Mouse (Mus musculus): ENCODE measurements around the gene Dact3. TPM values are rescaled to one million over a fixed set of nuclear protein-coding genes. Genes with fewer than 3 reads are reported as not detected.

The Dact3 gene
- polyA plus RNA-seq (2015; fragmentation: Nextera tagmentation; extraction: Ambion mirVana): 2.1 and 2.2 TPM in 2 replicates

GRCm38 (mm10) chr7:16875310-16875325 lies at the start of gene Dact3:
Dact3 (plus strand) TSS chr7:16875317.
- no peaks in the 10 kb centered on the region for H3K36me3 ChIP-seq (ENCODE audit: control insufficient read depth, insufficient read depth, low read length)
- peak within 1 kb of the TSS; percentile 97 for H3K27ac ChIP-seq (ENCODE audit: low read length)
- H3K4me3 ChIP-seq (ENCODE audit: low read length): peak within 1 kb of the TSS; percentile 73
- peaks cover 17% of the 10 kb centered on the region for H3K4me1 ChIP-seq (replicated peaks; ENCODE audit: control insufficient read depth, insufficient read depth, low read length)
- 0% methylated on average over 1 of the region's 1 CpGs for WGBS
- H3K9ac ChIP-seq (ENCODE audit: low read length): peak within 1 kb of the TSS; percentile 79
- ATAC-seq (ENCODE audit: low read depth): no peak
- H3K4me2 ChIP-seq (ENCODE audit: low read depth, low read length): peak within 1 kb of the TSS; percentile 77
- no peaks in the 10 kb centered on the region for H3K9me3 ChIP-seq (ENCODE audit: control insufficient read depth, low read length)
- H3K27me3 ChIP-seq (ENCODE audit: control insufficient read depth, insufficient read depth, low read depth, low read length): no peaks in the 10 kb centered on the region; the same call in 1 of the 2 replicates

DNA sequence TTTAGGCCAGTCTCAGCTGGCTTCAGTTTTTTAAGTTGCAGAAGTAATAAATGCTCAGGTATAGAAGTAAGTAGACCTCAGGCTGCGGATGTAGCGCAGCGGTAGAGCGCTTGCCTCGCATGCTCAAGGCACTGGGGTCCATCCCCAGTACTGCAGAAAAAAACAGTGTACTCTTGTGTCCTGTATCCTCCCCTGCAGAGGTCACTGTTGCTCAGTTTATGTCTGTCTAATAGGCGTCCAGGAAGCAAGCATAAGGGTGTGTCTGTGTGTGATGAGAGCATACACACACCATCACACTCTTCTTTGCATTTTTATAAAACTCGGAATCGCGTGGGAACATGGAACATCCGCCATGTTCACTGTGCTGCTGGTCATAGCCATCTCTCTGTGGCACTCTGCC lies 49.3 kb upstream of the Dact3 start:
- Histone ChIP-seq H3K4me2 (ENCODE audit: low read depth, low read length) (no peak overlapping the region), H3K9me3 (ENCODE audit: control insufficient read depth, low read length) (no peaks in the 10 kb centered on the region), H3K4me3 (ENCODE audit: low read length) (no peak overlapping the region), H3K36me3 (ENCODE audit: control insufficient read depth, insufficient read depth, low read length) (peaks cover 36% of the 10 kb centered on the region), H3K27me3 (ENCODE audit: control insufficient read depth, insufficient read depth, low read depth, low read length) (no peaks in the 10 kb centered on the region), H3K27ac (ENCODE audit: low read length) (no peak overlapping the region), H3K4me1 (replicated peaks; ENCODE audit: control insufficient read depth, insufficient read depth, low read length) (peaks cover 5% of the 10 kb centered on the region), H3K9ac (ENCODE audit: low read length) (no peak overlapping the region)
- 81% methylated on average over 10 of the region's 10 CpGs for WGBS
- no peak for ATAC-seq (ENCODE audit: low read depth)

GRCm38 (mm10) chr7:16826571-16826970 lies 48.5 kb upstream of the Dact3 start:
- 67% methylated on average over 5 of the region's 5 CpGs for WGBS
- no peak overlapping the region for H3K9ac ChIP-seq (ENCODE audit: low read length)
- H3K27me3 ChIP-seq (ENCODE audit: control insufficient read depth, insufficient read depth, low read depth, low read length): no peaks in the 10 kb centered on the region
- no peak overlapping the region for H3K27ac ChIP-seq (ENCODE audit: low read length)
- ATAC-seq (ENCODE audit: low read depth): no peak
- H3K36me3 ChIP-seq (ENCODE audit: control insufficient read depth, insufficient read depth, low read length): peaks cover 40% of the 10 kb centered on the region
- no peaks in the 10 kb centered on the region for H3K9me3 ChIP-seq (ENCODE audit: control insufficient read depth, low read length)
- no peak overlapping the region for H3K4me2 ChIP-seq (ENCODE audit: low read depth, low read length)
- no peak overlapping the region for H3K4me3 ChIP-seq (ENCODE audit: low read length)
- no peaks in the 10 kb centered on the region; the same call in 1 of the 2 replicates for H3K4me1 ChIP-seq (replicated peaks; ENCODE audit: control insufficient read depth, insufficient read depth, low read length)

- H3K9ac ChIP-seq (ENCODE audit: low read length): no peak overlapping the region
- no peaks in the 10 kb centered on the region; the same call in 1 of the 2 replicates for H3K4me1 ChIP-seq (replicated peaks; ENCODE audit: control insufficient read depth, insufficient read depth, low read length)
- no peaks in the 10 kb centered on the region for H3K27me3 ChIP-seq (ENCODE audit: control insufficient read depth, insufficient read depth, low read depth, low read length)
- no peak overlapping the region for H3K27ac ChIP-seq (ENCODE audit: low read length)
- WGBS: 72% methylated on average over 4 of the region's 4 CpGs
- H3K9me3 ChIP-seq (ENCODE audit: control insufficient read depth, low read length): no peaks in the 10 kb centered on the region
- no peak overlapping the region for H3K4me3 ChIP-seq (ENCODE audit: low read length)
- peaks cover 46% of the 10 kb centered on the region for H3K36me3 ChIP-seq (ENCODE audit: control insufficient read depth, insufficient read depth, low read length)
- ATAC-seq (ENCODE audit: low read depth): no peak
- no peak overlapping the region for H3K4me2 ChIP-seq (ENCODE audit: low read depth, low read length)
Measured at GRCm38 (mm10) chr7:16827274-16827673, 47.8 kb upstream of the Dact3 start.

GRCm38 (mm10) chr7:16830449-16830848 lies 44.7 kb upstream of the Dact3 start:
- WGBS: 74% methylated on average over 9 of the region's 9 CpGs
- peaks cover 55% of the 10 kb centered on the region for H3K36me3 ChIP-seq (ENCODE audit: control insufficient read depth, insufficient read depth, low read length)
- H3K4me1 ChIP-seq (replicated peaks; ENCODE audit: control insufficient read depth, insufficient read depth, low read length): no peaks in the 10 kb centered on the region
- ATAC-seq (ENCODE audit: low read depth): no peak
- H3K4me3 ChIP-seq (ENCODE audit: low read length): no peak overlapping the region
- H3K27me3 ChIP-seq (ENCODE audit: control insufficient read depth, insufficient read depth, low read depth, low read length): no peaks in the 10 kb centered on the region
- H3K9ac ChIP-seq (ENCODE audit: low read length): no peak overlapping the region
- H3K9me3 ChIP-seq (ENCODE audit: control insufficient read depth, low read length): no peaks in the 10 kb centered on the region
- H3K4me2 ChIP-seq (ENCODE audit: low read depth, low read length): no peak overlapping the region
- no peak overlapping the region for H3K27ac ChIP-seq (ENCODE audit: low read length)

GRCm38 (mm10) chr7:16837916-16838803 lies 37.0 kb upstream of the Dact3 start:
- no peak for ATAC-seq (ENCODE audit: low read depth)
- WGBS: 88% methylated on average over 18 of the region's 18 CpGs
- no peak overlapping the region for H3K4me3 ChIP-seq (ENCODE audit: low read length)
- H3K4me1 ChIP-seq (replicated peaks; ENCODE audit: control insufficient read depth, insufficient read depth, low read length): peaks cover 11% of the 10 kb centered on the region; the same call in 1 of the 2 replicates
- H3K9ac ChIP-seq (ENCODE audit: low read length): no peak overlapping the region
- no peak overlapping the region for H3K4me2 ChIP-seq (ENCODE audit: low read depth, low read length)
- H3K27me3 ChIP-seq (ENCODE audit: control insufficient read depth, insufficient read depth, low read depth, low read length): no peaks in the 10 kb centered on the region
- peaks cover 42% of the 10 kb centered on the region for H3K36me3 ChIP-seq (ENCODE audit: control insufficient read depth, insufficient read depth, low read length)
- H3K27ac ChIP-seq (ENCODE audit: low read length): no peak overlapping the region
- no peaks in the 10 kb centered on the region for H3K9me3 ChIP-seq (ENCODE audit: control insufficient read depth, low read length)

DNA sequence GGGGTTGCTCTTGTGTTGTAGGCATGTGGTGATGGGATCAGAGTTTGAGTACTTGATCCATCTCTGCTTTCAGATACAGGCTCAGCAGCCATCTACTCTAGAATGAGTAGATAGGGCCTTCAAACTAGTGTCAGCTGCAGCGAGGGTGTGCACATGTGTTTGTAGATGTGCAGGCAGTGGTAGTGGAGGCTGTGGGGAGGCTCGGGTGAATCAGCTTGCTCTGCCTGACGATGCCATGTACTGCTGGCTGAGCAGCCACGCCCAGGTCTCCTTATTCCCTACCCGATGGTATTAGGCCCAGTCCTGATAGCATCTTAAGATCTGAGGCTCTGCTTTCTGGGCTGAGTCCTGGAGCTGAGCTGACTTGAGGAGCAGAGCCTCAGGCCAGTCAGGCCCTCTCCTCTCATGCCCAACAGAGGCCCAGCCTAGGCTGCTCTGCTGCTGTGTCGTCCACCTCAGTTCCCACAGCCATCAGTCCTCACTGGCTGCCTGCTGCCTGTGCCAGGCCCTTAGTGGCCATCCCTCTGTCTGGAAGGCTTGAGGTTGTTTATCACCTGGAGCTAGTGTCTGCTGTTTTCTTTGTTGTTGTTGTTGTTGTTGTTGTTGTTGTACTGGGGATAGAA lies 36.2 kb upstream of the Dact3 start:
- Histone ChIP-seq H3K4me1 (replicated peaks; ENCODE audit: control insufficient read depth, insufficient read depth, low read length) (peaks cover 15% of the 10 kb centered on the region), H3K9me3 (ENCODE audit: control insufficient read depth, low read length) (no peaks in the 10 kb centered on the region), H3K27me3 (ENCODE audit: control insufficient read depth, insufficient read depth, low read depth, low read length) (no peaks in the 10 kb centered on the region), H3K36me3 (ENCODE audit: control insufficient read depth, insufficient read depth, low read length) (peaks cover 39% of the 10 kb centered on the region), H3K4me2 (ENCODE audit: low read depth, low read length) (no peak overlapping the region), H3K27ac (ENCODE audit: low read length) (no peak overlapping the region), H3K4me3 (ENCODE audit: low read length) (no peak overlapping the region), H3K9ac (ENCODE audit: low read length) (no peak overlapping the region)
- no peak for ATAC-seq (ENCODE audit: low read depth)
- 72% methylated on average over 6 of the region's 6 CpGs for WGBS

- WGBS: 87% methylated on average over 12 of the region's 12 CpGs
- Histone ChIP-seq H3K36me3 (ENCODE audit: control insufficient read depth, insufficient read depth, low read length) (peaks cover 36% of the 10 kb centered on the region), H3K4me1 (replicated peaks; ENCODE audit: control insufficient read depth, insufficient read depth, low read length) (peaks cover 20% of the 10 kb centered on the region), H3K9ac (ENCODE audit: low read length) (no peak overlapping the region), H3K4me2 (ENCODE audit: low read depth, low read length) (no peak overlapping the region), H3K4me3 (ENCODE audit: low read length) (no peak overlapping the region), H3K9me3 (ENCODE audit: control insufficient read depth, low read length) (no peaks in the 10 kb centered on the region), H3K27ac (ENCODE audit: low read length) (no peak overlapping the region), H3K27me3 (ENCODE audit: control insufficient read depth, insufficient read depth, low read depth, low read length) (no peaks in the 10 kb centered on the region)
- ATAC-seq (ENCODE audit: low read depth): no peak
Measured at GRCm38 (mm10) chr7:16839427-16840108, 35.5 kb upstream of the Dact3 start.

DNA sequence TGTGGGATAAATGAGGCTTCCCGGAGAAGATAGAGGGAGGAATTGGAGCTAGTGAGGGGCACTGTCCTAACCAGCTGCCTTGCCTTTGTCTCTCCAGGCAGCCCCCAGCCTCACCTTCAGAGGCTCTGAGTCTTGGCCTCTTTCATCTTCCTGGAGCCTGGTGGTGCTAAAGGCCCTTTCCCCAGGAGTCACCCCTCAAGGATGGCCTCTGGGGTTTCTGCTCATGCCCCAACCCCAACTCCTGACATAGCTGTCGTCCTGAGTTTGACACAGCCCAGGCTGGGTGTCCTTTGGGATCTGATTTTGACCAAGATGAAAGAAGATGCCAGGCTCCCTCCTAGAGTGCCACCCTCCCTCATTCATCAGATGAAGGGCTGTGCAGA lies 35.0 kb upstream of the Dact3 start:
- Histone ChIP-seq H3K4me2 (ENCODE audit: low read depth, low read length) (no peak overlapping the region), H3K9me3 (ENCODE audit: control insufficient read depth, low read length) (no peaks in the 10 kb centered on the region), H3K9ac (ENCODE audit: low read length) (no peak overlapping the region), H3K27ac (ENCODE audit: low read length) (no peak overlapping the region), H3K4me3 (ENCODE audit: low read length) (no peak overlapping the region), H3K4me1 (replicated peaks; ENCODE audit: control insufficient read depth, insufficient read depth, low read length) (peaks cover 25% of the 10 kb centered on the region), H3K36me3 (ENCODE audit: control insufficient read depth, insufficient read depth, low read length) (peaks cover 31% of the 10 kb centered on the region), H3K27me3 (ENCODE audit: control insufficient read depth, insufficient read depth, low read depth, low read length) (no peaks in the 10 kb centered on the region)
- ATAC-seq (ENCODE audit: low read depth): no peak
- 84% methylated on average over 2 of the region's 2 CpGs for WGBS

Data from lung, embryonic 16.5 days (tissue).